Mouse (Mus musculus): ENCODE measurements at regions not wholly inside any gene's neighbourhood (a gene's known extent, or its start where the extent isn't known, plus 50 kb on each side); places are given as distances from the start of the nearest gene placed in this dataset.

DNA sequence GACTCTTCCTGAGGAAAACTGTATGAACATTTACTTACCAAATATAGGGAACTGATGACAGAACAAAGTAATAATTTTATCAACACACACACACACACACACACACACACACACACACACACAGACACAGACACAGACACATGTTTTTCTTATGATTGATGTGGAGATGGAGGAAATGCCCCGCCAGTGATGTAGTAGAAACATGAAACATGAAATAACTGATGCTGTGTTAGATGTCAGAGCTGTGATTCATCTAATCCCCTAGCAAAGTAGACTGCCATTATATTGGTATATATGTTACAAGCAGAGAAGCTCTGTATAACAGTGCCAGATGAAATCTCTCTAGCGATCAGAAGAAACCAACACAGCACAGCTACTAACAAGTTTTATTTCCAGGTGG, 361.0 kb downstream of the Ptprc start:
- no peak for TF ChIP-seq POLR2A (IDR thresholded peaks at IDR 0.05; ENCODE audit: low read depth, low read length)
- no peak for TF ChIP-seq CHD1 (IDR thresholded peaks at IDR 0.05; ENCODE audit: low read depth, low read length)
- no peak for TF ChIP-seq MEF2A (IDR thresholded peaks at IDR 0.05; ENCODE audit: borderline replicate concordance, low read depth, low read length)
- no peak for TF ChIP-seq CTCF (conservative IDR thresholded peaks at IDR 0.05 in 1 of 2, IDR thresholded peaks at IDR 0.05 in 1 of 2; ENCODE audit: low read depth in 2 of 2, low read length in 2 of 2)
- TF ChIP-seq ETS1 (conservative IDR thresholded peaks at IDR 0.05; ENCODE audit: low read depth, low read length), result no peak
- no peak for TF ChIP-seq USF1 (IDR thresholded peaks at IDR 0.05; ENCODE audit: low read depth, low read length)
- no peak for TF ChIP-seq EP300 (IDR thresholded peaks at IDR 0.05; ENCODE audit: low read length)
- TF ChIP-seq UBTF (IDR thresholded peaks at IDR 0.05; ENCODE audit: low read depth, low read length), result no peak
- no peak for TF ChIP-seq NRF1 (IDR thresholded peaks at IDR 0.05; ENCODE audit: low read depth, low read length)
- no peak for TF ChIP-seq TBP (conservative IDR thresholded peaks at IDR 0.05; ENCODE audit: low read depth, low read length)
